Mouse (Mus musculus) left cerebral cortex, postnatal 4 days (tissue): Measurements from ENCODE around the gene Zzz3. TPM values are rescaled to one million over a fixed set of nuclear protein-coding genes. Genes with fewer than 3 reads are reported as not detected.

ENCODE experiments used
- DNase-seq: peaks from one replicate; pipeline ENCODE4 v3.0.0-alpha.2; 2022
- intact Hi-C: fragments of 180-260 bp; cut with DNase I; formaldehyde crosslinking; loops from one replicate; pipeline ENCODE4 v1.15.1; 2025
- total RNA-seq, 2 experiments: library from RNA; stranded (reverse); gene quantifications; 2 replicates each; pipeline ENCODE4 v1.2.3; 2021

Zzz3 gene
- 10 to 100 TPM; 38.1 to 41.0 TPM for total RNA-seq

- intact Hi-C loops = loop anchor here (5.0 to 10.0 kb wide), 3 partner anchors 37 to 352 kb away; no protein-coding TSS in a partner anchor
- peak; percentile 92 for DNase-seq
Measured at GRCm38 (mm10) chr3:152395350-152396277, at the start of gene Zzz3. TSS of gene Zzz3 (plus strand) at chr3:152395473.

GRCm38 (mm10) chr3:152345732-152346632 is 49.3 kb upstream of the Zzz3 start, which contains the start of gene Usp33:
TSS of gene Usp33 (plus strand) at chr3:152346478.
- intact Hi-C loops = no loop called here

DNA sequence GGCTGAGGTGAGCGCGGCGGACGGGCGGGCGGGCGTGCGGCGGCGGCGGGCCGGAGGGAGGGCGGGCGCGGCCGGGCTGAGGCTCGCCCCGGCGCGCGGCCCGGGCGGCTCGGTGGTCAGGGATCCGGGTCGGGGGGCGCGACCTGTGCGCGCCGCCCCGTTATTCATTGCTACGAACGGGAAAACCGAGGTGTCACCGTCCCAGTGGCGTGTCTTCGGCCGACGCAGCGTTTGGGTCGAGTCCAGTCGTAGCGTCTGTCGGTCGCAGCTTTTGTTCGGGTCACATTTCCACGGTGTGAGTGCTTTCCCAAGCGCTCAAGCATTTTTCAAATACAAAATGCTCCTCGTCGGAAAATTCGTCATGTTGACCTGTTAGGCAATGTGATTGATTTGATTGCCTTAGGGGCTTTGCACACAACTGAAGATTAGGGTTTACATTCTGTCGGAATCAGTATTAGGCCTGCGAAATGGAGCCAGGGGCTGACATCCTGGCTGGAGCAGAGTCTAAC is 48.6 kb upstream of the Zzz3 start:
- intact Hi-C loops = no loop called here
- DNase-seq = peak; percentile 40

More at GRCm38 (mm10) chr3:152345732-152346632, 49.3 kb upstream of the Zzz3 start, which contains the start of gene Usp33:
- DNase-seq = peak; percentile 95

- DNase-seq = no peak
- intact Hi-C loops = no loop called here
Measured at GRCm38 (mm10) chr3:152347227-152347626, 48.0 kb upstream of the Zzz3 start.

- intact Hi-C loops = no loop called here
- no peak for DNase-seq
Measured at GRCm38 (mm10) chr3:152348011-152348830, 47.1 kb upstream of the Zzz3 start.

DNA sequence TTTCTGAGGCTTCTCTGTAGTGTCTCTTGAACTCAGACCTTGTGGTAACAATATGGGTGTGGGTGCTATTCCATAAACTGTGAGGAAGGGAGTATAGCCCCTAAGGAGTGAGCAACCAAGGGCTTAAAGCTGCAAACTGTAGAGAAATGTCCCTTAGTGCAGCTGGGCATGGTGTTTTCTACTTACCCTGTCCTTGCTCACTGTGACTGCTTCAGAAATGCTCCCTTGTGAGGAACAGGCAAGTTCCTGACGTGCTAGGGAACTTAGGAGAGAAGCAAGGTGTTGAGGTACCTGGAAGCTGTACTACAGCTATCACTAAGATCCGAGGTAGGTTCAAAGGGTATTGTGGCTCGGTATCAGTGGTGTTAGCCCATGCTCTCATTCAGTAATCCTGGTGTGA is 44.8 kb upstream of the Zzz3 start:
- no peak for DNase-seq
- intact Hi-C loops = no loop called here

DNA sequence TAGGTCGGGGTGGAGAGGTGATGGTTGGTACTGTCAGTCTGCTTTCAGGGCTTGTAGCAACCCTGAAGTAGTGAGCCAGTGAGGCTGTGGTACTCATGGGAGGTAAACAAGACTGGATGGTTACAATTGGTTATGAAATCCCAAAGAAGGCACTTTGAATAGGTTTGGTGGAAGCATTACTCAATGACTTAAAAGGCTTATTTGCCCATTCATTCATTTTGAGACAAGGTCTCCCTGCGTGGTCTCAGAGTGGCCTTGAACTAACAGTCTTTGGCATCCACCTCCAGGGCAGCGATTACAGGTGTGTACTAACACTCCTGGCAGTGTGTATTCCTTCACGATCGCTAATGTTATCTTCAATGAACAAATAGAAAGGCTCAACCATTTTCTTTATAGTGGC is 44.3 kb upstream of the Zzz3 start:
- DNase-seq = no peak
- intact Hi-C loops = no loop called here

- intact Hi-C loops = no loop called here
- DNase-seq = no peak
Measured at GRCm38 (mm10) chr3:152352289-152352688, 43.0 kb upstream of the Zzz3 start.

DNA sequence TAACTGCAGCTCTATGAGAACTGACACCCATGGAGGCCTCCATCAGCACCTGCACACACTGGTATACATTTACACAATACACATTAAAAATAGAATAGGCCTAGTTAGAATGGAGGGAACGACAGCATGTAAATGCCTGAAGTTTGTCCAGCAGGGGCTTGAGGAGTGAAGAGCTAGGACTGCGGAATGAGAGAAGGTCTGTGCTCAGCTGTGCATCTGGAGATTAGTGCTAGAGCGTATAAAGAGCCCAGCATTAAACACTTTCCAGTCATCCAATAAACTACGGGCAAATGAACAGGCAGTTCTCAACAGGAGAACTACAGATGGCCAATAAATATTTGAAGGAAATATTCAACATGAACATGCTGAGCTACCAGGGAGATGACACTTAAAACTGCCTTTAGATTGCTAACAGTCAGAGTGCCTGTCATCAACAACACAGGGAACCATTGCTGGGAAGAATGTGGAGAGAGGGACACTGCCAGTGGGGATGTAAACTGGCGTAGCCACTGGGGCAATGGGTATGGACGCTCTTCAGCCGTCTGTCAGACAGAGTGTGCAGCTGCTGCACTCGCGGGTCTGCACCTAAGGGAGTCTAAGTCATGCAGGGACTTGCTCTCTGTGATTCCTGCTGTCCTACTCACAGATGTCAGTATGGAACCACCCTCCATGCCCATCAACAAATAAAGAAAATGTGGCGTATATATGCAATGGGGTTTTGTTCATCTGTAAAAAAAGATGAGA is 41.7 kb upstream of the Zzz3 start:
- no peak for DNase-seq
- intact Hi-C loops = no loop called here

DNA sequence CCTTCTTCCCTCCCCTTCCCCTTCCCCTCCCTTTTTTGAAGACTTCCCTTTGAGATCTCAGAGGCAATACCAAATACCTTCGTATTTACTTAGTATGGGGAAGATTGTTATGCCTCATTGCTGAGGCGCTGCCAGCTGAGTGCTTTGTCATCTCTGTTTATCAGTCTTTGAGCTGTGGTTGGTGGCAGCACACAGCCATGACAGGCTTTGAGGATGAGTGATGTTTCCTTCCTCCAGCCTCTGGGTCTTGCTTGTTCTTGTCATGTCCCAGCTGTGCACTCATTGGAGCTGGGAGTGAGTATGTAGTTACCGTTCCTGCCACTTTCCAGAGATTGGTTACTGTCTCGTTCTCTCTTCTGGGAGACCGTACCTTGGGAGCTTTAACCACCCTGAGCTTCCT is 39.9 kb upstream of the Zzz3 start:
- DNase-seq = no peak

DNA sequence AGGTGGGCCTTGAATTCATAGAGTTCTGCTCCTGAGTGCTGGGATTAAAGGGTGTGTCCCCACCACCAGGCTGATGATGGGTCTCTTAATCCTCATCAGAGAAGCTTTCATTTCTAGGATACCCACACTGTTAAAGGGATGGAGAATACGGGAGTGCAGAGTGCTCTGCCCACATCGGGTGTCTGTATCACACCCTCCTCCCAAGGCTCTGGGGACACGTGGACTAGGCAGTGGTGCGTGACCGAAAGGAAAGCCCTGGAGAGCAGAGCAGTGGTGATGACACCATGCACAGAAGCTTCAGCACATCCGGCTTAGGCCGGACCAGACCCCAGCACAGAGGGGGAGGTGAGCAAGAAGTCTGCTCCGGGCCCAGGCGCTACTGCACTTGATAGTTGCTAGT is 38.5 kb upstream of the Zzz3 start:
- intact Hi-C loops = no loop called here

More for the DNA sequence above, 39.9 kb upstream of the Zzz3 start:
- intact Hi-C loops = no loop called here

DNA sequence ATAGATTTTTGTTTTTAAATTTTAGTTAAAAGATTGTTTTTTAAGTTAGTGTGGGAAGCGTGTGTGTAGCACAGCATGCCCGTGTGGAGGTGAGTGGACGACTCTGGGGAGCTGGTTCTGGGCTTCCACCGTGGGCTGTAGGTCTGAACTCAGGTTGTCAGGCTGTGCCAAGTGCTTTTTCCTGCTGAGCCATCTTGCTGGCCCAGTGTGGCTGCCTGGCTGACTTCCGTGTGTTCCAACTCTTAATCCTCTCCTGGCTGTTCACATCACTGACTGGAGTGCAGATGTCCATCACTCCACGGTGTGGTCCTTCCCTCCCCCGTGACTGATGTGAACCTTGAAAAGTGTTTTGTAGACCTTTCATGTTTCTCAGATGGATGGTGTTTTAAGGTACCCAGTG is 36.1 kb upstream of the Zzz3 start:
- intact Hi-C loops = no loop called here
- no peak for DNase-seq

More for the DNA sequence above, 38.5 kb upstream of the Zzz3 start:
- no peak for DNase-seq

DNA sequence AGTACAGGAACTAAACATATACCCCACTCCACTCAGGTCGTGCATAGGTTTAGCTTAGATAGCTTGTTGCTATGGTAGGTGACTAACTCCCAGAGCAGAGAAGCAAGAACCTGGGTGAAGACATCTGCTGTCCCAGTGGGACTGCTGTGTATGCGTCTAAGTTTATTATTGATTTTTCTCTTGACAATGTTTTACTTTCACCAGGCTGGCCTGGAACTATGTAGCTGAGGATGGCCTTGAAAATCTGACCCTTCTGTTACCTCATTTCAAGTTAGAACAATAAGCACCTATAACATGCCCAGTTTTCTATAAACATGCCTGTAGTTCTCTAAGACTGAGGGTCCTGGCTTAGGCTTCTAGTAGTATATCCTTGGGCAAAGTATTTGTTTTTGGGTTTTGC is 31.1 kb upstream of the Zzz3 start:
- intact Hi-C loops = no loop called here
- no peak for DNase-seq

- intact Hi-C loops = loop anchor here (10.0 kb wide), 1 partner anchor 151 kb away; no protein-coding TSS in a partner anchor
- no peak for DNase-seq
Measured at GRCm38 (mm10) chr3:152376063-152376462, 19.2 kb upstream of the Zzz3 start.

DNA sequence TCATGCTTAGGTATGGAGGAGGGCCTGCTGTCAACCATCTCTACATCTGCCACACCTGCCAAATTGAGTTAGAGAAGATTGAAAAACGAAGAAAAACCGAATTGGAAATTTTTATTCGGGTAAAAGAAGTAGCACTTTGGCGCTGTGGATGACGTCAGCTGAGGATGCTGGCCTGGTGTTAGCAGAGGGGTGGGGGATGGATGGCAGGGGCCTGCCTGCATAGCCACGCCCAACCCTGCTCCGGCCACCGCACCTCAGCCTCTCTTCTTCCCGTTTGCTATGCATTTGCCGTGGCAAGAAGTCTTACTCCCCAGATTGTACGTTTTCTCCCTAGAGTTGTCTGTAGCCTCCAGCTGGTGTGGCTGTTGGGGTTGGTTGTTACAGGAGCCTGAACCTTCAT is 11.2 kb upstream of the Zzz3 start:
- no peak for DNase-seq
- intact Hi-C loops = no loop called here

DNA sequence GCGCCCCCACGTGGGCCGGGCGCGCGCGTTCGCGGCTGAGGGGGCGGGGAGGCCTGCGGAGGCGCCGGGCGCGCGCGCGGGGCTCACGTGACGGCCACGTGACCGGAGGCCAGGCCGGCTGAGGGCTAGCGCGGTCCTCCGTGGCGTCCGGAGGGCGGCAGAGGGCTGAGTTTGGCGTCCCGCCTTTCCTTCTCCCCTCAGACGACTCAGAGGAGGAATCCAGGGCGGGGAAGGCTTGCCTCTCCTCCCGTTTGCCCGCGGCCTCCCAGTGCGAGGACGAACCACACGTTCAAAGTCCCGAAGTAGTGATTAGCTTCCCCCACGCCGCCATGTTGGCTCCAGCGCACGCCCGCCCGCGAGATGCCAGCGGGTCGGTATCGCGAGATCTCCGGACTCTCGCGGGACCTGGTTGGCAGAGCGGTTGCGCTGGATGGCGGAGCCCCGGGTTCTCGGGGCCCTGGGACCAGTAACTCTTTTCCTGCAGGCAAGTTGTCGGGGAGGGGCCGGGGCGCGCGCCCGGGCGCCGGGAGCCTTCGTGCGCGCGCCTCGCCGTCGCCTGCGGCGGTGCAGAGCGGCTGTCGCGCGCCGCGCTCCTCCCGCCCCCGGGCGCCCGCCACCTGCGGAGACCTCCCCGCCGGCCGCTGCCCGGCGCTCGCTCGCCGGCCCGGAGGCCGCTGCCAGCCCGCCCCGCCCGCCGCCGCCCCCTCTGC is 1.2 kb downstream of the Zzz3 start:
- peak; percentile 98 for DNase-seq
- intact Hi-C loops = loop anchor here (5.0 to 10.0 kb wide), 3 partner anchors 36 to 351 kb away; no protein-coding TSS in a partner anchor

GRCm38 (mm10) chr3:152396988-152397314 is 1.7 kb downstream of the Zzz3 start:
- no peak for DNase-seq
- intact Hi-C loops = loop anchor here (5.0 to 10.0 kb wide), 3 partner anchors 35 to 350 kb away; no protein-coding TSS in a partner anchor

DNA sequence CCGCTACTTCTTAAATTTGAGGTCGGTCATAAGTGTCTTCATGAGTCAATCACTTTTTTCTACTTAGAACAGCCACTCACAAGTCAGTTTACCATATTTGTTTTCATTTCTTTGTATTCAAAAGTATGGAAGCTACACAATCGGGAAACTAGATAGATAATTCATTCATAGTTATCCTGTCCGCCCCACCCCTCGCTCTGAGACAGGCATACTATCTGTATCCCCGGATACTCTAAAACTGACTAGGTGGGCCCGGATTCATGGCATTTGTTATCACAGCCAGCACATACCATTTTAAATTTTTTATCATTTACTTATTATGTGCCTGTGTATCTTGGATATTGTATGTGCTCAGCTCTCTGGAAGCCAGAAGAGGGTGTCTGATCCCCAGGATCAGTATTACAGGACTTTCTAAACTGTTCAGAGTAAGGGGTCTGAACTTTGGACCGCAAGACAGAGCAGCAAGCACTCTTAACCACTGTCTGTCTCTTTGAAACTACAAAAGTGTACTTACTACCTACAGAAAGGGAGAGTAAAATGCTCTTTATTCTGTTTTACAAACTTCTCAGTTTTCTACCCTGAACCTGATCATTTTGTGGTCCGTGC is 2.2 kb downstream of the Zzz3 start:
- DNase-seq = no peak
- intact Hi-C loops = loop anchor here (5.0 to 10.0 kb wide), 3 partner anchors 35 to 350 kb away; no protein-coding TSS in a partner anchor
